Mouse (Mus musculus) natural killer cell, adult 2 months (primary cell): ENCODE results near the gene Gria1.

ENCODE experiments used
- DNase-seq, 2 experiments: peaks; one replicate each; pipeline ENCODE4 v3.0.0; 2022; ENCODE audit warnings: low spot score in 2 of 2

The Gria1 gene

DNA sequence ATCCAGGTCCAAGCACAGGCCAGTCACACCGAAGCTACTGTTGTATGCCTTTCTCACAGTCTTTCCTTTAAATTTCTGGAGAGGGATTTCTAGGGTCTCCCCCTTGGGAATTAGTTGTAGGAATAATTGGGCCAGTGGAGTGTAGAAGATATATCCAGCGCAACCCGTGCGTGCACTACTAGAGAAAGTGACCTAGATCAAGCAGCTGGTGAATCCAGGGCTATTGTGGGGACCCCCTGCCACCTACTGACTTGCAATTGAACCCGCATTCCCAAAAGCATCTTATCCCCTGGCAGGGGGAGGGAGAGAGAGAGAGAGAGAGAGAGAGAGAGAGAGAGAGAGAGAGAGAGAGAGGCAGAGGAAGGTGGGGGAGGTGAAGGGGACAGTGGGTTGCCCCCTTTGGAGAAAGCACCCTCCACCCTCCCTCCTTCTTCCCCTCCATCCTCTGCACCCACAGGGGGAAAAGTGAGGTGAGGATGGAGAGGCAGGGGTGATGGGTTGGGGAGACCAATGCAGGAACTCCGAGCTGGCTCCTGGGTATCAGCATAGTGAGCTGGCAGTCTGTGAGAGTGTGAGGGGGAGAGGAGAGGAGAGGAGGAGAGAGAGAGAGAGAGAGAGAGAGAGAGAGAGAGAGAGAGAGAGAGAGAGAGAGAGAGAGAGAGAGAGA, at the start of gene Gria1:
Gria1 (plus strand) TSS at position 364 of the 667 bp plus-strand sequence.
- no peak for DNase-seq

GRCm38 (mm10) chr11:56961751-56962150, 49.4 kb upstream of the Gria1 start:
- DNase-seq = no peak

DNA sequence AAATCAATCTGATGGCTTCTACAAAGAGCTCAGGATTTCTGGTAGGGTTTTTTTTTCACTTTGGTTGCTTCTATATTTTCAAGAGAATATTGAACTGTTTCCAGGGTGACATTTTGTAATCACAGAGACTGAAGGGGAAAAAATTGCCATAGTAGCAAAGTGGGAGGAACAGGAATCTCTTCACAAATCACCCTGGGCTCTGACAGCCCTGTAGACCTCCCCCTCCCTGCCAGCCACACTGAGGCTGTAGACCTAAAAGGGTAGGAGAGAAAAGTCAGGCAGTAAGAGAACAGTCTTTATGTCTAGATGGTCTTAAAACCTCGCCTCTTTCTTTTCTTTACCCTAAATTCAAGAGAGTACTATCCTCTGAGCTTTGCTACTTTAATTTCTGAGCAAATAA, 38.4 kb upstream of the Gria1 start:
- DNase-seq = no peak

DNA sequence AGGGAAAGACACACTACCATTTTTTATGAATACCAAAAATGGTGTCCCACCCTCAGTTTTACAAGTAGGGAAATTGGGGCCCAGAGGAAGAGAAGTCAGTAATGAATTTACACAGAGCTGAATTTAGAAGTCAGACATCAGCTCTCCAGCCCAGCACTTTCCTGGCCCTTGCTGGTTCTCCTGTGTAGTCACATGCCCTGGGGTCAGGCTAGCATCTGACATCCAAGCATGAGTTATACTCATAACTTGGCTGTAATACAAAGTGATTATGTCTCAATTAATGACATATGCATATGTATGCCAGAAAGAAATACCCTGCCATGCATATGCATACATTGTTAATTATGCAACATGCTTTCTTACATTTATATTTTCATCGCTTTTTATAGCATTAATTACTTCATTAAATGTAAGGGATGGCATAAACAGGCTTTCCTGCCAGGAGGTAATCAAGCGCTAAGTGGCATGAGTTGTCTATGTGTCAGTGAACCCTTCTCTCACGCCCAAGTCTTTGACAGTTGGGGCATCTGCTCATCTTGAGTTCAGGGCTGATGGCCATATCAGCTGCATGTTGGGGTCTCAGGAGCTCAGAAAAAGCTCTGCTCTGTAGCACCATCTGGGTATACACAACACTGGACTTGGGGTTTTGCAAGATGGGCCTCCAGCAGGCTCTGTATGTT, 26.7 kb upstream of the Gria1 start:
- DNase-seq = no peak

- no peak for DNase-seq
Measured at GRCm38 (mm10) chr11:56985457-56985856, 25.7 kb upstream of the Gria1 start.

GRCm38 (mm10) chr11:56999601-57000001, 11.6 kb upstream of the Gria1 start:
- DNase-seq = no peak

DNA sequence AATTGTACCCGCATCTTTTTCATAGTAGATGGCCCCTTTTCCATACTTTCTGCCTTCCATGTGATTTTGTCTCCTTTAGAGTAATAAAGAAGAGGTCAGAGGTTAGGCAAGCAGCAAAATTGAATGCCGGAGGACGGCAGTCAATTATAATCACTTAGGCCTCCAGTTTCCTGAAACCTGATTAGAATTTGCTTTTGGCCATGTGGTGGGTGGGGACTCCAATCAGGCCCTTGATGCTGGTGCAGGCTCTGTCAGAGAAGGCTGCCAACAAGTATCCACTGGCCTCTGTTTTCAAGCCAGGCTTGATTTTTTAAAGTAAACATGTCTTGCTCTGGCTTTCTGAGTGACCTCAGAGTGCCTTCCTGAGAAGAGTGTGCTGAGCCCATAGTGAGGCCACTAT, 6.6 kb upstream of the Gria1 start:
- DNase-seq = no peak

DNA sequence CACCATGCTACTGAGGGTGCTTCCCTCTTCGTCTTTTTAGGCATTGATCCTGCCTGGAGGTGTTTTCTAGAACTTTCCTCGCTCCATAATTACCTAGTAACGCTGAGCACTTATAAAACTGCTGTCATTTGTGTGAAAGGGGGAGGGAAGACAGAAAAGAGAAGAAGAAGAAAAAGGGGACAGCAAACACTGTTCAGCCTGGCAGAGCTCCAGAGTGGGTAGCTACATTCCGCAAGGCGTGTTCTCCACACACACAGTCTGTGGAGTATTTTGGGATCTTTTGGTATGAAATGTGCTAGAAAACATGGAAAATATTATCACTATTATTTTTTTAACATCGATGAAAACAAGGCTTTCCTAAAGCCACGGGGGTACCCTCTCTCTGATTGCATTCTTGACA, 5.8 kb upstream of the Gria1 start:
- no peak for DNase-seq

DNA sequence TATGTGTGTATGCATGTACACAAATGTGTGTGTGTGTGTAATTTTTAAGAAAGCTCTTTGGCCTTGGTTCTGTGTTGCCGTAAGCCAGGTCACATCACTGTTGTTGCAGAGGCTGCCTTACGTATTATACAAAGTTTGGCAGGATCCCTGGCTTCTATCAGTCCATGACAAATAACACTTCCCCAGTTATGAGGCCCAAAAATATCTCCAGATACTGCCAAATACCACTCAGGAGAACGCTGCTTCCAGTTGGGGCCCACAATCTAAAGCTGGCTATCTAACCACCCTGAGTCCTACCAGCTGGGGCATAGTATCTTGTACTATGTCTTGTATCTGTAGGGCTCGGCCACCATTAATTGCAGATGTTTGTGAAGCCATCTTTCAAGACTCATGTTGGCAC, 3.4 kb upstream of the Gria1 start:
- DNase-seq = no peak

DNA sequence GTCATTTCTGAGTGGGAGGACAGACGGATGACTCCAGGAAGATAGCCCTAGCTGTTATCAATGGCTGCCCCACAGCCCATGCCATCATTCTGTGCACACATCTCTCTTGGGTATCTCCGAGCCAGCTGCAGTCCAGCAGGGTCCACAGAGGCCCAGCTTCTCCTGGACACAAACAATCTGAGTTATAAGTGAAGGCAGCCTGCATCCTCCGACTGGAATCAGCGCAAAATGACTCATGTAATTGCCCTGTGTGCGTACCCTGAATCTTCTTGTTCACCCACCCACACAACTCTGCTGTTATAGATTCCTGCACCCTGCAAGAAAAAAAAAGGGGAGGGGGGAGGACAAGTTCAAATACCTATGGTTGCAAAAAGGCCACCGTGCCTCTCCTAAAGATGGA, 576 bp upstream of the Gria1 start:
- no peak for DNase-seq

DNA sequence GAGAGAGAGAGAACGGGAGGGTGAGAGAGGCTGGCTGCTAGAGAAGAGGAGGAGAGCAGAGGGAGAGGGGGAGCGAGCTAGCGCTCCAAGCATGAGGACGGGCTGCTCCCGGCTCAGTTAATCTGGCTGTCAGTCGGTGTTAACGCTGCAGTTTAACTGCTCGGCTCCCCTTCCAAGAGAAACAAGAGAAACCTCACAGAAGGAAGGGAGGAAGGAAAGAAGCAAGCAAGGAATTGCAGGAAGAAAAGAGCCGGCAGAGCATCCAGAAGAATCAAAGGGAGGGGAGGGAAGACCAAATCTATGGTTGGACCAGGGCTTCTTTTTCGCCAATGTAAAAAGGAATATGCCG, 478 bp downstream of the Gria1 start:
- DNase-seq = no peak

GRCm38 (mm10) chr11:57012287-57012921, 1.2 kb downstream of the Gria1 start:
- no peak for DNase-seq

DNA sequence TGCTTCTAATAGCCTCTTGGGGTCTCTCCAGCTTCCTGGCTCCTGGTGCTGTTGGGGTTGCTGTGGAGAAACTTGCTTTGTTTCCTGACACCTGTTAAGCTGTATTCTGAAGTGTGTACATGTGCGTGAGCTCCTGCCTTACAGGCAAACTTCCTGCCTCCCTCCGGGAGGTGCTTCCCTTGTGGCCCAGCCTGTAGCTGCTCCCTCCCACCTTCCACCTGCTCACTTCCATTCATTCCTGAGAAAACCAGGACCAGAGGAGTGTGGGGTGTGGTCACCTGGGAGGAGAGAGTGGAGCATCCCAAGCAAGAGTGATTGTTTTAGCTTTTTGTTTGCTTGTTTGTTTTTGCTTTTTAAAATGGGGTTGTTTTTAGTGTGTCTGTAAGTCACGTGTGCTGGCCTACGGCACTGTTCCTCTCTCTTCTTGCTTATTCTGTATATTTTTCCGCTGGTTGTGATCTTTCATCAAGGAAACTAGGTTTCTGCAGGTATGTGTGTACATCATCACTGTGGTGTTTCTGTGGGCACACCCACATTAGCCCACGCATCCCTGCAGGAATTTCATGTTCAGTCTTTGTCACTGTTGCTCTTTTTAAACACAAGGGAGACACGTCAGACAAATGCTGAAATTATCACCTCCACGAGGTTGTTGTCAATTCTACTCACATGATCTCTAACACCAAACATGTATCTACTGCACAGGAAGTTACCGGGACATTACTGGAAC, 2.4 kb downstream of the Gria1 start:
- DNase-seq = no peak

DNA sequence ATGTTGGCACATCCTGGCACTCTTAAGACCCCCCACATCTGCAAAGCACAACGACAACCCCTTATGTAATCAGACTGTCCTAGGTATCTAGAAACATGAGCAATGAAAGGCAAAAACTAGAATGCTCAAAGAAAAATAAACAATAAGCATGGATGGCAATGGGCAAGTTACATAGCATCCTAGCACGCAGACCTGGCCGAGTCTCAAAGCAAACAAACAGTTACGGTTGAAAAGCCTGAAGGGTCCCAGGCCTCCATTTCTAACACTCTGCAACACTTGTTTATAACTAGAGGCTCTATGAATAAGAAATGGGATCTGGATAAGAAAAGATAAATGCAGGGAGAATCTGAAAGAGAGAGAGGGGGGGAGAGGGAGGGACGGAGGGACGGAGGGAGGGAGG, 3.2 kb downstream of the Gria1 start:
- DNase-seq = no peak

GRCm38 (mm10) chr11:57018536-57018935, 7.3 kb downstream of the Gria1 start:
- DNase-seq = no peak

DNA sequence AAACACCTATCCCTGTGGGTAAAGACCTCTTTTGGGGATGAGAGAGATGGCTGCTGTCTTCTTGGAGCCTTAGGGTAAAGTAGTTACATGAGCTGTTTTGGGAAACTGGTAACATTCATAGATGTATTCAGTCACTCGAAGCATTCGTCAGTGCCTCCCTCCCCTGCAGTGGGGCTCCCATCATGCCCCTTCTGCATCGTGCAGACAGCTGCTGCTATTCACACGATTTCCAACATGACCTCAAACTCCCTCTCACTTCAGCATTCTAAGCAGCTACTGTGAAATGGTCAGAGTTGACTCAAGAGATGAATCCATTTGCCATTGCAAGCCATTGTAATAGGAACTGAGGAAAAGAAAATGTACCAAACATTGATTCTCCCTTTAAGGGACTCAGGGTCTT, 11.2 kb downstream of the Gria1 start:
- no peak for DNase-seq

DNA sequence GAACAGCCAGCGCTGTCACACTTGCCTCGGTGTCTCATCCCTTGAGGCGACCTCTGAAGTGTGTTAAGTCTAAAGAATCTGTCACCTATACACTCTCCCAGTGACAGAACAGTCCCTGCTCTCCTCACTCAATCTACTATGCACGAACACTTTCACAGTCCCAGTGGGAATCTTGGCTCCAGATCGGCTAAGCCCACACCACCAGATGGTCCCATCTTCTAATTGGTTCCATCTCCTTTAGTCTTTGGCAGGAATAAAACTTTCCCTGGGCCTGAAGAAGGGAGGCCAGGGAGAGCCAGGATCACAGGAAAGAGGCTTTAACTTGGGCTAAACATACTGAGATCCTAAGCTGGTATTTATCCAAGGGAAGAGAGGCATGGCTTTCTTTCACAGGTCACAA, 19.3 kb downstream of the Gria1 start:
- DNase-seq = no peak

DNA sequence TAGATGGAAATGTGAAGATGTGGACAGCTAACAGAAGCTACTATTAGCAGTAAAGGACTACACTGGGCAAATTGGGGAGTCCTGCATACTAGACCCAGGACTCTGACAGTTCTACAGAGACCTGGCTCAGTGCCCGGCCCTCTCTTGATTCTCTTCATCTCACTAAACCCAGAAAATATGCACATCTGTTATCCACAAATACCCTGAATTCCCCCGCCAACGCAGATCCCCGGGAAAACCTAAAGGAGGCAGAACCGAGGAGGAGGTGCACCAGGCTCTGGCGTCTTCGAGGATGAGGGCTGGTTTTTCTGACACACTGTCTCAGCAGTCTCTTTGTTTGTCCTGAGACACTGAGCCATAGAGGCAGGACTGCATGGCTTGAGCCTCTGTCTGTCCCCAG, 27.6 kb downstream of the Gria1 start:
- DNase-seq = no peak

DNA sequence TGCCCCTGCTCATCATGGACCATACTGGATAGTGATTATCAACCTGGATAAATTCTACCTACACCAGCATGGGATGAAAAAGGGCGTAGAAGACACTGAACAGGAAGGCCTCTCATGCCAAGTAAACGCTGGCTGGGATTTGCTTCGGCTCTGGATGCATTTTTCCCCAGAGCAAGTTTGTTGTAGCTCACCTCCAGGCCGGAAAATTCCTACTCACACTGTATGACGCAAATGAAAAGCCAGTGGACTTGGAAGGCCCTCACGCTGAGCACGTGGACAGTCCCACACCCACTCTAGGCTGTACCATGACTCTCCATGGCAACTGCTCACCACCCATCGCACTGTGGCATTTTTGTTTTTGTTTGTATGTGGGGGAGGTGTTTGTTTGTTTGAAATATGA, 28.1 kb downstream of the Gria1 start:
- DNase-seq = no peak

- DNase-seq = no peak
Measured at GRCm38 (mm10) chr11:57042057-57042456, 30.9 kb downstream of the Gria1 start.

DNA sequence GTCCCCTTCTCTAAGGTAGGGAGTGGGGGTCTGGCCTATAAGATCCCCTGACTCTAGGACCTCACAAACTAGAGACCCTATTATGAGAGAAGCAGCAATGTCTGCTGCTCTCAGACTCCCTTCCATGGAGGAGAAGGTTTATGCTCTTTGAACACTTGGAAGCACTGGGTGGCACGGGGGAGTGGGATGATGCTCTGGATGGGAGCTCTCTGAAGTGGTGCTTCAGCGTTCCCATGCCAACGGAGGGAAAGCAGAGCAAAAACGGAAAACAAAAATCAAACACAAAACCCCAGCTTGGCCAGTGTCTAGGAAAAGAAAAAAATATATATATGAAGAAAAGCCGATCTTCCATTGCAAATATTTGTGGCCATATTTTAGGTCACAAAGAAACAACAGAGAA, 33.0 kb downstream of the Gria1 start:
- DNase-seq = no peak

GRCm38 (mm10) chr11:57051666-57052562, 40.7 kb downstream of the Gria1 start:
- DNase-seq = no peak
